Mouse (Mus musculus) MEL (cell line): ENCODE measurements around the gene Ptgs1.

Experiments
- NRF1 ChIP-seq: IDR thresholded peaks from 2 replicates; pipeline ENCODE4 v1.6.1; 2014; ENCODE audit warnings: low read depth, mild to moderate bottlenecking, inconsistent platforms, low read length, improper control_type of control experiment, moderate library complexity; ENCODE audit not compliant: poor library complexity, insufficient read depth, severe bottlenecking
- ZC3H11A ChIP-seq: IDR thresholded peaks from 2 replicates; pipeline ENCODE4 v1.6.1; 2012; ENCODE audit warnings: low read depth, mild to moderate bottlenecking, inconsistent platforms, low read length, improper control_type of control experiment

DNA sequence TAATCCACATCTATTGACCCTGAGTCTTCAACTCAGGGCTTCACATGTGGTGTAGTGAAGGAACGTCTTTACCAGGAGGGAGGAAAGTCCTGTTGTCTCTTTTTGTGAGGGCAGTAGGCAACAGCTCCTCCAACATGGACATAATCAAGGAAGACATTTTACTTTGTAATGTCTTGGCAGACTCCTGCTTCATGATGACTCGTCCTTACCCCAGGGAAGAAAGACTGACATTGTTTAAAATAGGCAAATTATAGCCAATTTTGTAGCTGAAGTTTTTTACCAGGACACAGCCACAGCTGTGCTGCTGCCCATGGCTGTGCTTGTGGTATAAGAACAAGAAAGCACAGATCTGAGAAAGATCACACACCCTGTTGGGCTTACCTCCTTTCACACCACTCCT, 8.7 kb downstream of the Ptgs1 start:
- TF ChIP-seq NRF1 (no peak), ZC3H11A (no peak)
